In genomic region chr5:65434471-65435362, GRCm38 (mm10) we compare ENCODE assay signal across 8 mouse cellular contexts. TPM values are rescaled to one million over a fixed set of nuclear protein-coding genes. Genes with fewer than 3 reads are reported as not detected.
DNase-seq lines count a peak whose midpoint lies in the region; ATAC-seq and TF ChIP-seq lines count a peak whose summit lies in the region.

No protein-coding gene starts in this region.

- 2% methylated on average over 15 of the region's 15 CpGs for WGBS in forebrain, embryonic 15.5 days
- 3% methylated on average over 15 of the region's 15 CpGs for WGBS in limb, embryonic 12.5 days
- 3% methylated on average over 15 of the region's 15 CpGs for WGBS in olfactory bulb, adult 2 months

- H3K4me2 ChIP-seq in forebrain, embryonic 15.5 days (replicated peaks) = peak overlapping the region; percentile 86
- H3K4me2 ChIP-seq in limb, embryonic 12.5 days = peak overlapping the region; percentile 82

- peaks cover 14% of the 10 kb centered on the region for H3K4me1 ChIP-seq in forebrain, embryonic 15.5 days
- H3K4me1 ChIP-seq in limb, embryonic 12.5 days (replicated peaks) = peaks cover 26% of the 10 kb centered on the region
- H3K4me1 ChIP-seq in olfactory bulb, adult 2 months (ENCODE audit: control insufficient read depth, insufficient read depth, low read length) = no peaks in the 10 kb centered on the region

- no peaks in the 10 kb centered on the region for H3K9me3 ChIP-seq in forebrain, embryonic 15.5 days
- H3K9me3 ChIP-seq in limb, embryonic 12.5 days = no peaks in the 10 kb centered on the region

- peak overlapping the region; percentile 79 for H3K27ac ChIP-seq in forebrain, embryonic 15.5 days (replicated peaks)
- peak overlapping the region; percentile 89 for H3K27ac ChIP-seq in limb, embryonic 12.5 days
- no peak overlapping the region for H3K27ac ChIP-seq in olfactory bulb, adult 2 months (ENCODE audit: insufficient read depth, low read depth, low read length)

- no peak for TF ChIP-seq CTCF in olfactory bulb, adult 2 months (IDR thresholded peaks at IDR 0.05; ENCODE audit: insufficient read depth, low read depth, low read length)

- peak overlapping the region; percentile 87 for H3K9ac ChIP-seq in forebrain, embryonic 15.5 days (replicated peaks)
- peak overlapping the region; percentile 82 for H3K9ac ChIP-seq in limb, embryonic 12.5 days (replicated peaks)

- peak; percentile 14; the same call in 1 of the 2 replicates for ATAC-seq in forebrain, embryonic 15.5 days (replicated peaks)
- no peak; the same call in 1 of the 2 replicates for ATAC-seq in limb, embryonic 12.5 days (ENCODE audit: insufficient number of reproducible peaks, insufficient read depth, low FRiP score, low TSS enrichment, low read depth)

- DNase-seq in cerebellum, postnatal 10 days = peak; percentile 16 to 43
- DNase-seq in cerebellum, adult 11 months = no peak
- peak; percentile 11 for DNase-seq in right cerebral cortex, postnatal 25 days
- DNase-seq in right cerebral cortex, postnatal 14 days = no peak
- DNase-seq in urinary bladder, postnatal 14 days (ENCODE audit: low spot score) = no peak

- H3K4me3 ChIP-seq in forebrain, embryonic 15.5 days = peak overlapping the region; percentile 84
- H3K4me3 ChIP-seq in limb, embryonic 12.5 days (replicated peaks) = peak overlapping the region; percentile 75
- peak overlapping the region; percentile 88 for H3K4me3 ChIP-seq in olfactory bulb, adult 2 months (ENCODE audit: insufficient read depth, low read depth, low read length)

- no peak for TF ChIP-seq POLR2A in olfactory bulb, adult 2 months (IDR thresholded peaks at IDR 0.05; ENCODE audit: insufficient read depth, low read depth, low read length)

- no peaks in the 10 kb centered on the region for H3K27me3 ChIP-seq in forebrain, embryonic 15.5 days
- H3K27me3 ChIP-seq in limb, embryonic 12.5 days = no peaks in the 10 kb centered on the region

- no peaks in the 10 kb centered on the region for H3K36me3 ChIP-seq in forebrain, embryonic 15.5 days
- H3K36me3 ChIP-seq in limb, embryonic 12.5 days = peaks cover 7% of the 10 kb centered on the region; the same call in 1 of the 2 replicates

RNA-seq across cellular contexts. Expression of gene Ugdh, which starts 1.0 kb away (rescaled TPM):
- 60.4 and 60.7 TPM in 2 replicates for polyA plus RNA-seq in forebrain, embryonic 15.5 days (2015; fragmentation: Nextera tagmentation; extraction: Ambion mirVana)
- polyA plus RNA-seq in limb, embryonic 12.5 days (2016; fragmentation: Nextera tagmentation; extraction: Ambion mirVana) = 154 and 170 TPM in 2 replicates
- not detected in 2 replicates for polyA plus RNA-seq in olfactory bulb, adult 2 months (2012; ENCODE audit: insufficient read depth, insufficient read length, low replicate concordance, missing spikeins)

RNA-seq across cellular contexts. Expression of gene Lias, which starts 43.4 kb away (rescaled TPM):
- polyA plus RNA-seq in forebrain, embryonic 15.5 days (2015; fragmentation: Nextera tagmentation; extraction: Ambion mirVana) = 62.5 and 69.0 TPM in 2 replicates
- polyA plus RNA-seq in limb, embryonic 12.5 days (2016; fragmentation: Nextera tagmentation; extraction: Ambion mirVana) = 66.7 and 67.1 TPM in 2 replicates
- not detected in 2 replicates for polyA plus RNA-seq in olfactory bulb, adult 2 months (2012; ENCODE audit: insufficient read depth, insufficient read length, low replicate concordance, missing spikeins)

RNA-seq across cellular contexts. Expression of gene Rpl9, which starts 43.5 kb away (rescaled TPM):
- polyA plus RNA-seq in forebrain, embryonic 15.5 days (2015; fragmentation: Nextera tagmentation; extraction: Ambion mirVana) = 635 and 693 TPM in 2 replicates
- 1,006 and 1,010 TPM in 2 replicates for polyA plus RNA-seq in limb, embryonic 12.5 days (2016; fragmentation: Nextera tagmentation; extraction: Ambion mirVana)
- polyA plus RNA-seq in olfactory bulb, adult 2 months (2012; ENCODE audit: insufficient read depth, insufficient read length, low replicate concordance, missing spikeins) = not detected in 2 replicates

RNA-seq across cellular contexts. Expression of gene Gm43552, which starts 57.9 kb away (rescaled TPM):
- polyA plus RNA-seq in forebrain, embryonic 15.5 days (2015; fragmentation: Nextera tagmentation; extraction: Ambion mirVana) = not detected in 2 replicates
- polyA plus RNA-seq in limb, embryonic 12.5 days (2016; fragmentation: Nextera tagmentation; extraction: Ambion mirVana) = not detected in 2 replicates
- not detected in 2 replicates for polyA plus RNA-seq in olfactory bulb, adult 2 months (2012; ENCODE audit: insufficient read depth, insufficient read length, low replicate concordance, missing spikeins)

Comparison
In these comparisons a context has a peak if more than half of its experiments do, and no peak if none do; other contexts are left out.
1. DNase-seq: peak in cerebellum, postnatal 10 days (2 of 2) and right cerebral cortex, postnatal 25 days (single experiment); none in cerebellum, adult 11 months (single experiment), right cerebral cortex, postnatal 14 days (single experiment) and urinary bladder, postnatal 14 days (single experiment).
2. Peak in every context shown above with its lines, with median percentiles within 50 percentile points of each other: H3K4me3 ChIP-seq.